Mouse (Mus musculus) heart, postnatal 25 days (tissue): ENCODE measurements at regions not wholly inside any gene's neighbourhood (a gene's known extent, or its start where the extent isn't known, plus 50 kb on each side); places are given as distances from the start of the nearest gene placed in this dataset.

Experiments used
- DNase-seq: peaks from one replicate; pipeline ENCODE4 v3.0.0; 2022; ENCODE audit warnings: low spot score
- intact Hi-C: fragments of 180-260 bp; cut with DNase I; formaldehyde crosslinking; loops from one replicate; pipeline ENCODE4 v1.15.1; 2025

DNA sequence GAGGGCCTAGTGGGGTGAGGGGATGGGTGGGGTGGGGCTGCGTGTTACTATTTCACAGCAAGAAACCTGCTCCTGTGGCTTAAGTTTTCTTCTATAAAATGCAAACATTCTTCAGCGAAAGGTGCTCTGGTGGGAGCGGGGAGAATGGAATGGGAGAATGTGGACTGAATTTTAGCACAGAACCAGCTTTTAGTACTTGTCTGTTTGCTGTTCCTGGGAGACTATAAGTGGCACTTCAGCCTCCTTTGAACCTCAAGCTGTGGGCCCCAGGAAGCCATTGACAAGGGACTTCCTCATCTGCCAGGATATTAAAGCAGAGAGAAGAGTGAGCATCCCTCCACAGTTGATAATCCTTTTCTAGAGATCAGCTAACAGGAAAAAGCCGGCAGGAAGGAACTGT is 580.2 kb downstream of the Zfp706 start:
- DNase-seq: no peak
- intact Hi-C loops: no loop called here

DNA sequence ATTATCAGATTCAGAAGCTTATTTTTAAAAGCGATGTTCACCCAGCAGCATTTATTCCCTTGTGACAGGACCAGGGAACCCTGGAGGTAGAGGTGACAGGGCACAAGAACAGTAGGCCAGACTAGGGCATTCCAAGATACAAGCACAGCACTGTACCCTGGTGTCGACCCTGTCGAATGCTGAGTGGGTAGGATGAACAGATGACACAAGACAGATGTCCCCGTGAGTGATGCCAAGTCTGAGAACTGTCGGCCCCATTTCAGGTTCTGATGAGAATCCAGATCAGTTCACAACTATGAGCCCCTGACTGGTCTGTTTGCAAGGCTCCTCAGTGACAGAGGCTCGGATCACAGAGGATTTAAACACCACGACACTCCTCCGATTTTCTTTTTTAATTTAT is 581.7 kb downstream of the Zfp706 start:
- intact Hi-C loops: no loop called here
- DNase-seq: no peak

DNA sequence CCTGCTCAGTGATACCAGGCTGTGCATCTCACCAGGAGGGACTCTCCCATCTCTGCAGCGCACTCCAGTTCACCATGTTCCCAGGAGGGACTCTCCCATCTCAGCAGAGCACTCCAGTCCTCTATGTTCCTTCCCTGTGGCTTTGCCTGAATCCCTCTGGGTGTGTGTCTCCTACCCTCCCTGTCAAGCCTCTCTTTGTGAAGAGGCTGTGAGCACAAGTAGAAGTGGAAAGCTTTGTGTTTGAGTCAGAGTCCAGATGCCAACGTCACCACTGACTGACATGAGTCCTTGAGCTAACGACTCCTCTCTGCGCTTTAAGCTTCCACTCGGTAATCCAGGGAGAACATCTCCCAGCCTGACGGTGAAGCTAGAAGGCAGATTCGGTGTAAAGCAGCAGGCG is 583.5 kb downstream of the Zfp706 start:
- no peak for DNase-seq
- intact Hi-C loops: loop anchor here (5.0 kb wide), 1 partner anchor 47 kb away; no protein-coding TSS in a partner anchor

DNA sequence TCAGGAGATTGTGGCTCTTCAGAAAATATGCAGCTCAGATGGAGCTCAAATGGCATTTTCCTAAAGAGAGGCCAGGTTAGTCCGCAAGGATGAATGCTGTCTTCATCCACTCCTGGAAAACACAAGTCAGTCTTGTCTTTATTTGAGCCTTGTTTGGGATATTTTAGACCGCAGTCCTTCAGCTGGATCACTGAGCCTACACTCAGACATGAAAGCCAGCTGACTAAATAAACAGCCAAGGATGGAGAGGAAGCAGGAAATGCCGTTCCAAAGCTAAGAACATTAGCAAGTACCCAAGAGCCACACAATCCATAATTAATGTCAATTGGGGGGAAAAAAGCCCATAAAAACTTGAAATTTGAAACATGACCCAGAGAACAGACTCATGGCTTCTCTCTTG is 584.8 kb downstream of the Zfp706 start:
- no peak for DNase-seq
- intact Hi-C loops: loop anchor here (5.0 kb wide), 1 partner anchor 45 kb away; no protein-coding TSS in a partner anchor

DNA sequence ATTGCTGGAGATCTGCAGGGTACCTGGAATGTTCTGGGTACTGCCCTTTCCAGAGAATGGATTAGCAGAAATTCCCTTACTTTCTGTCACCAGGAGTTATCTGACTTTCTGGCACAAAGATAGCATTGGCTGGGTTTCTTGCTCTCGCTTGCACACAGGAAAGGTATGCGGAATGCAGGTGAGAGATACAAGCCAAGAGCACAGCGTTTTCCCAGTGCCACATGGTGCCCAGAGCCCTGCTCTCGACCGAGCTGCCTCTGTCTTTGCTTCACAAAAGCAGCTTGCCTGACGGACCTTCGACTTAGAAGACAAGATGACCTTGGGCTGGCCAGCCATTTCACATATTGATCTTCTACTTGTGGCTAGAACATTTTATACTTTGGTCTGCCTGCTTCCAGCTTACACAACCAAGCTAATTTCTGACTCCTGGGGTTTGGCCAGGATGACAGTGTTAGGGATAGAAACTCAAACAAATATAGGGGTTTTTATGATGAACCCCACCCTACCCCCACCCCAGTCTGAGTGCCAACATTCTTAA is 587.6 kb downstream of the Zfp706 start:
- no peak for DNase-seq
- intact Hi-C loops: loop anchor here (5.0 kb wide), 1 partner anchor 43 kb away; no protein-coding TSS in a partner anchor

DNA sequence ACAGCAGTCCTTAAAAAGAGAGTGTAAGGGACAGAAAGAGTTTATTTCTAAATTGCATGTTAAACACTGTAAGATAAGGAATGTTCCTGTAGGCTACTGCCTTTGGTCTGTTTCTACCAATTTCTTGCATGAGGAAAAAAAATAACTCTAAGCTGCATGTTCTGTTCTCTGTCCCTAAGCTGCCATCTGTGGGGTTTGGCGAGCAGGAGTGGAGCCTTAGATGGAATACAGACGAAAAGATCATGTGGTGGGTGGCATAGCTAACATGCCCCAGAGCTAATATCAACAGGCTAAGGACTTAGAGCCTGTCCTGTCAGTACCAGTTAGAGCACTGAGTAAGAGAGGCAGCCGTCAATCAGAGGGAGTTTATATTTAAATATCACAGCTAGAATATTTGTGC is 590.1 kb downstream of the Zfp706 start:
- intact Hi-C loops: no loop called here
- DNase-seq: no peak

DNA sequence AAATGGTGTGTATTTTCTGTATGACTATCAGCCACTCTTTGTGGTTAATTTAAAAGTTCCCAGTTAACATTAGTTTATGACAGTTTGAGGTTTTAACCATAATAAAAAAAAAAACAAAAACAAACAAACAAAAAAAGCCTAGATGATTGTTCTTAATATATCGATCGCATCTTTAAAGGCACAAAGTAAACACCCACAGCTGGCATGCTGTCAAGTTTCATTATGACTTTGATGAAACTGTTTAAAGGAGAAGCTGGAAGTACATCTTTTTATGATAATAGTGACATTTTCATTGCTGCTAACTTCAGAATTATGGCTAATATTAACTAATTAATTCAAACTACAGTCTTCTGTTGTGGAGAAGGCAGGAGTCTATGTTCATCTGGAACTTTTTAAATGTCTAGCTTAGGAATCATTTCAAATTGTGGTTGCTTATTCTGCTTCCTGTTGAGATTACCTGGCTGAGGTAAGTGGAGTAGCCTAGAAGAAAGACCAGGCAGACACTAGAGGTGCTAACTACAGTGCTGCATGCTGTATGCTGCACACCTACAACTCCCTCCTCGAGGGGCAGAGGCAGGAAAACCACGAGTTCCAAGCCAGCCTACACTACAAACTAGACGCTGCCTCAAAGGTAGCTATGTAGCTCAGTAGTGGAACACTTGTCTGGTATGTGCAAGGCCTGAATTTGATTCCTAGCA is 591.9 kb downstream of the Zfp706 start:
- intact Hi-C loops: no loop called here
- DNase-seq: no peak

DNA sequence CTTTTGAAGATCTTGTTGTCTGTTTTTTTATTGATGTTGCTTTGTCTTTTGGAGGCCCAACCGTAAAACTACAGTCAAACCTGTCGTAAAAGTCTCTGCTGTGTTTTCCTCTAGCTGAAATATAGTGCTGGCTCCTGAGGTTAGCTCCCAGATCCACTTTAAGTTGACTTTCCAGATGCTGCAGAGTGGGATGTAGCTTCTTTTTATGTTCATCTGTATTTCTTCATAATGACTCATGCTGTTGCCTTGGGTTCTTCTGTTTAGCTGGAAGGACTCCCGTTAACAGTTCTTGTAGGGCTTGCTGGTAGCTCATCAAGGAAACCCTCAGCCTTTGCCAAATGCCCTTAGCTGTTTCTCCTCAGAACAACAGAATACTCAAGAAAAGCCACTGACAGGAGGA is 595.6 kb downstream of the Zfp706 start:
- intact Hi-C loops: no loop called here
- no peak for DNase-seq

DNA sequence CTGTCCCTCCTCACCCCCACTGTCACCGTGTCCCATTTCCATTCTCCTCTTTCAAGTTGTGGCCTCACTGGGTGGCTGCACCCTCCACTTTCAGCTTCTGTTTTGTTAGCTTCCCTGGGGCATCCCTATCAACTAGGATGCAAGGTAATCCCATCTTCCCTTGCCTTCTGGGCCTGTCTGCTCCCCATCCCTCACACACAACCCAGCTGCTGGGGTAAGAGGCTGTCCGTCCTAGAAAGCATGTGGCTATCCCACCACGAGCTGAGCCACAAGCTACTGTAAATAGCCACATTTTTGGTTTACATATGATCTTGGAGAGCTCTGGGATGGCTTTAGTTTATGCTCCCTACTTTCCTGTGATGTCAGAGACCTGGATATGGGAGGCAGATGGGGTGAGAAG is 602.1 kb downstream of the Zfp706 start:
- intact Hi-C loops: no loop called here
- DNase-seq: no peak

DNA sequence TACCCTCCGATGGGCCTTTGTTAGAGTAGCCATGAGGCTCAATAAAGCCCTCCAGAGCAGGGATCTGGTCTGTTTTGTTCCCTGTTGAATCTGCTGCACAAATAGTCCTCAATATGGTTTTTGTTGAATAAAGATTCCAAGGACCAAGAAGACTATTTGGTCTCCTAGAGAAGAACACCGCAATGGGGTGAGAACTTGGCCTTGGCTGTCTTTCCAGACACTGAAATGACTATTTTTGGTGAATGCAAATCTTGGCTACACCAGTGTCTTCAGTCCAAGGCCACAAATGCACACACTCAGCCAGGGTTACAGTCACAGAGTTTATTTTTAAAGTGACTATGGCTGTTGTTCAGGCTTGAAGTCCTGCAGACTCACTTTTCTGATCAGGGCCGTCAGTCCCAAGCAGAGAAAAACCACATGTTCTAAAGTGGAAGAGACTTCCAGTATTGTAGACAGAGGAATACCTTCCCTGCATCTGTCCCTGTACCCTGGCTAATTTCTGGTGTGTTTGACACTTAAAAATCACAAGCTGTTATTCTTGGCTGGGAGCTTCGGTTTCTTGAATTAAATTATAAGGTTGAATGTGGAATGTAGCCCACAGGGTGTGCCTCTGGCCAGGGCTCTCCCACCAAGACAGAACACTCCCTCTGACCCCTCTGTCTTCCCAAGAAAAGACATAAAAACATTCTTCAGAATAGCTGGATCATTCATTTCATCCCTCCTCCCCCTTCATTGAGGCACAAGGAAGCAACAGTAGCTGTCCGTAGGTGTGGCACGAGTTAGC is 604.0 kb downstream of the Zfp706 start:
- no peak for DNase-seq
- intact Hi-C loops: no loop called here

DNA sequence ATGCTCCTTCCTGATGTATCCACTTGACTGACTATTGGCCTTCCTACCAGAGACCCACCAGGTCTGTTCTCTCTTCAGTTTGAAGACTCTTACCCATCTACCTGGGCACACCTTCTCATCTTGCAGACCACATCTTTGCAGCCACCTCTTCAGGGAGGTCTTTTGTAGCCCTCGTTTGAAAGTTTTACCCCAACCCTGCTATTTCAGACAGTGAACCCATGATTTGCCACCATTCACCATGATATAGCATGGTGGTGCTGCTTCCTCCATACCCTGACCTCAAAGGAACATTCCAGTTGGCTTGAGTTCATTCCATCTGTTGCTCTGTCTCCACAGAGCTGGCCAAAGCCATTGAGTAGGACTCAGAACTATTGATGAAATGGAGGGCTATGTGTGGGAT is 605.5 kb downstream of the Zfp706 start:
- intact Hi-C loops: no loop called here
- DNase-seq: no peak

DNA sequence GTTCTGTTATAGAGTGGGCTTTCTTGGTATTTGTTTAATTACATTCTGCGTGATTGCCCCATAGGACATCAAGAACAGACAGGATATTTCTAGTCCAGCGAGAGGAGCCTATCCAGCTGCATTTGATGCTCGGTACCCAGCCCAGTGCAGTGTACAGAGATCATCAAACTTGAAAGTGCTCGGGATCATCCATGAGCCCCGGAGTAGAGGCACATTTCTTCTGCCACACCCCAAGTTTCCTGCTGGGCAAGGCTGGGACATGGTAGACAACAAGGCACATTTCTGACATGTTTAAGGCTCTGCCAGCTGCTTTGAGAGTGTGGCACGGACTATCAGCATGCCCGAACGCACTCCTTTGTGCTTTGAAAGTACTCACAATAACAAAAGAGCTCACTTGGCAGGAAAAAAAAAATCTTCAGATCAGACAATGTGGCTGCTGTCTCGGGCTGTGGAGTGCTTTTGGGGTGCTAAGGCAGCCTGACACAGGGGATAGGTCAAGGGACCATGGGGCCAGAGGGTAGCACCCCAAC is 607.2 kb downstream of the Zfp706 start:
- DNase-seq: no peak
- intact Hi-C loops: no loop called here

DNA sequence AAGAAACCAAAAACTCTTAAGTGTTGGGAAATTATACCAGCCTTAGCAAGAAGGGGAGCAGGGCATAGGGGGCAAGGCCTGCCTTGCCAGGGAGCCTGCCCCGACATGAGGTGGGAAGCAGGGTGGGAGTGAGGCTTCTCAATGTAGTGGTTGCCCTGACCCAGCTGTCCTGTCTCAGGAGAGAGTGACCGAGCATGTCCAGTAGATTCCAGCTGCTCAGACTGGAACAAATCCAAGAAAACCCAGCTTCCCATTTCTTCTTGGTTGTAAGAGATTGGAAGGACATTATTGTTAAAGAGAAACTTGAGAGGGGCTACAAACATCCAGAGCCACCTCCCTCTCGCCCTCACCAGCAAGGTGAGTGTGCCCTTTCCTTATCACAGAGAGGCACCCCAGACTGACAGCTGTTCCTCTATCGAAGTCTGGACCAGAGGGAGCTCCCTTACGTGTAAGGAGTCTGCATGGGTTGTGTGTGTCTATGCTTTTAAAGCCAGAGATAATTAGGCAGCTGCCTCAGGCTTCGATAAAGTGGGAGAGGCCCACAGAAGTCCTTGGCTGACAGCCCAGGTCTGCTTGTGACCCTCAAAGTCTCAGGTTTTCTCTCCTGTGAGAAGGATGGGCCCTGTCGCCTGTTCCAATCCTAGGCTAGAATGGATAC is 608.1 kb downstream of the Zfp706 start:
- DNase-seq: no peak
- intact Hi-C loops: no loop called here

DNA sequence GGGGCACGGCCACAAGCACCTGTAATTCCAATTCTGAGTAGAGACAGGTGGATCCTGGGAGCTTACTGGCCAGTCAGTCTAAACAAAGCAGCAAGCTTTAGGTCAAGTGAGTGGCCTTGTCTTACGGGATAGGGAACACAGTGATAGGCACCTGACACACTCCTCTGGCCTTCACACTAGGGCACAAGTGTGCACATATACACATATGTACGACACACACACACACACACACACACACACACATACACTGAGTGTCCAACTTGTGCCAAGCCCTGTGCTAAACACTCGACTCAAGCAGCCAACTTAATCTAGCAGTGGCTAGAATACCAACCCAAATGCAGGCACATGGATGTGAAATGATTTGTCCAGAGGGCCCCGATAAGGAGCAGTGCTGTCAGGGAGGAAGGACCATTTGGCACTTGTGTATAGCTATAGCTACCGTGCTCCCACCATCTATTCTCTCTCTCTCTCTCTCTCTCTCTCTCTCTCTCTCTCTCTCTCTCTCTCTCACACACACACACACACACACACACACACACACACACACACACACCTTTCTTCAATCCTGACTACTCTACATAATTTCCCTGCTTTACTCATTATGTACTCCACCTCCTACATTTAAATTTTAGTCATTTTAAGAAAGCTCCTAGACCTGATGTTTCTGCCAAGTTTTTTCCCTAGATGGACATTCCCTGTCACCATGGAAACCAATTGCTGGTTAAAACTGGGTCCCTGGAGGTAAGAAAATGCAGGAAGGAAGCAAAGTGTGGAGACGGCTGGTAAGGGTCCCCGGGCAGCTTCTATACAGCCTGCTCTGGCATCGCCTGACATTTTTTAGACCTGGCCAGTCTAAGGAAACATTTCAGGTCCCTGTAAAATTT is 609.2 kb downstream of the Zfp706 start:
- DNase-seq: no peak
- intact Hi-C loops: no loop called here

DNA sequence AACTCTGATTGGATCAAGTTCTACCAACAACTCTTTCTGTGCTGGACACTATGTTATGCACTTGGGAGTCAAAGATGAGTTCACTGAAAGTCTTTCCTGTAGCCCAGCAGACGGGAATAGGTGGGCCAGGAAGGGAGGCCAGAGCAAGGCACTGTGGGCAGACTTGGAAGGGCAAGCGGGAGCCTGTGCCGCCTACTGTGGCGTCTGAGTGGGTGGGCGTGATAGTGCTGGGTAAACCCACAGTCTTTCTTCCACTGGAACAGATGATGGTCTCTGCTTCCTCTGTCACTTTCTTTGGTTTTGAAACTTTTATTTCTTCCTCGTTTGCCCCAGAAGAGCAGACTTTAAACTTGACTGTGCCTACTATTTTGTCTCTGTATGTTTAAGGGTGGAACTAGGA is 610.8 kb downstream of the Zfp706 start:
- DNase-seq: no peak
- intact Hi-C loops: no loop called here

DNA sequence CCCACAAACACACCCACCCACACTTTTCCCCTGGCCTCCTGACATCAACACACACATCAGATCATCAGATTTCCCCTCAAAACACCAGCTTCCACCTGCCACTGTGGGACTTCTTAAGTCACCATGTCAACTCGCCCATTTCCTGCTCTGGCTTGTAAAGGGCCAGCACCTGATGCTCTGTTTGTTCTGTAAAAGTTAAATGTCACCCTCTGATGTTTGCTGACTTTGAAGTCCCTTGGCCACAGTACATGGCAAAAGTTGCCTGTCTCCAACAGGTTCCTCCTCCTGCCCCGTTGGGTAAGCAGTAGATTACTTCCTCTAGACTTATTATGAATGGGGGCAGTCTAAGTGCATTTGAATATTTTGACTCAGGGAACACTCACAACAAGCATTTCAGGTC is 611.3 kb downstream of the Zfp706 start:
- no peak for DNase-seq
- intact Hi-C loops: no loop called here

DNA sequence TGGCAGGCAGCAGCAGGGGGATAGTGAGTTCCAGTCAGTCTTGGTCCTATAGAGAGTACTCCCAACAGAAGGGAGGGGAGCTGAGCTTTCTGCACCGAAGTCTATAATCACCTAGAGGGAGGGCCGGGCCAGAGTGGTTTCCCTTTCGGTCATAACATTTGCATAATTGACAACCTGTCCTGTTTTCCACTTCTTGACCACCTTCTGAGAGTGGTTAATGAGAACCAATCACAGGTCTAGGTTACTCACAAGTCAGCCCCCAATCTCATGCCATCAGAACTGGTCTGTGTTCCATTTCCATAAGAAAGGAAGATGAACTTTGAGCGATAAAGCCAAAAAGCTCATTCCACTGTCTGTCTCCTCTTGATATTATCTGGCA is 611.9 kb downstream of the Zfp706 start:
- DNase-seq: no peak
- intact Hi-C loops: no loop called here

DNA sequence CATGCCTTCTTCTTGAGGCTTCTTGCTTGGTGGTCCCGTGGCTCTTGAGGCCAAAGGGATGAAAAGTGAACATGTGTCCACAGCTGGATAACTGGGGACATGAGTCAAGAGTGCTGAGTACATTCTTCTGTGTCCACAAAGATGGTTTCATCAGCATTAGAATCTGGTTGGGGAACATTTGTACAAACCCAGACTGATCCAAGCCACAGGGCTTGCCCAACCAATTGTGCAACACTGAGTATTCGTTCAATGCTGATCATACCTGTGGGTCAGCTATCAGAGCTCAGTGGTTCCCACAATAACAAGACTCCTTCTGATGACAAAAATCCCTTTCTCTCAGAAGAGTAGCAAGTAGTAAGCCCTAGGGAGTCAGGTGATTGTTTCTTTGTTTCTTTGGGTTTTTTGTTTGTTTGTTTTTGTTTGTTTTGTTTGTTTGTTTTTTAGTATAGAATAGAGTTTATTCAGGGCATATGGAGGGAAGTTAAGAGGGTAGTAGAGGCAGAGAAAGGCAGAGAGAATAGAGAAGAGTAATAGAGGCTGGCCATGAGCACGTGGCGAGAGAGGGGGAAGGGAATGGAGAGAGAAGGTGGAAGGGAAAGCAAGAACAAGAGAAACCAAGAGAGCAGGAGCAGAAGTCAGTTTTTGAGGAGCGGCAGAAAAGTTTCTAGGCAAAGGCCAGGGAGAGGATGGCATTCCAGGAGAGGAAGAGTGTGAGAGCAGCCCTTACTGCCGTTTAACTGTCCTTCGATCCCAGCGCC is 612.5 kb downstream of the Zfp706 start:
- intact Hi-C loops: no loop called here
- no peak for DNase-seq

DNA sequence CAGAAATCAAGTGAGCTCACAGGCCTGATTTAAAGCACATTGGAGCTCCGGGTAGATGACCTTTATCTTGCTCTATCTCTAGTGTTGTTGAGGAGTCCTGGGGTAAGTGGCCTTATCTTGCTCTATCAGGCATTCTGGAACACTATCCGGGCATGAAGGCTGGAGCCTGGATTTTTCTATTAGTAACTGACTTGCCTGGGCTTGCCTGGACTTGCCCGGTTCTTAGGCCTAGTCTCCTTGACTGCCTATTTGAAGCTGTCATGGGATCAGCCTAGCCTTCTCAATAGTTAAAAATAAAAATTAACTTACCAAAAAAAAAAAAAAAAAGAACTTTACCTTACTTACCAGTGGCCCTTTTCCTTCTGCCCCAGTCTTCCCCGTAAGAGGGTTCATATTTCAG is 617.8 kb downstream of the Zfp706 start:
- no peak for DNase-seq
- intact Hi-C loops: no loop called here
